Mouse (Mus musculus): ENCODE results near the gene Zfp202. TPM values are rescaled to one million over a fixed set of nuclear protein-coding genes. Genes with fewer than 3 reads are reported as not detected.

The Zfp202 gene
- polyA plus RNA-seq, 1 experiment from 2014 or later: 7.4 TPM

DNA sequence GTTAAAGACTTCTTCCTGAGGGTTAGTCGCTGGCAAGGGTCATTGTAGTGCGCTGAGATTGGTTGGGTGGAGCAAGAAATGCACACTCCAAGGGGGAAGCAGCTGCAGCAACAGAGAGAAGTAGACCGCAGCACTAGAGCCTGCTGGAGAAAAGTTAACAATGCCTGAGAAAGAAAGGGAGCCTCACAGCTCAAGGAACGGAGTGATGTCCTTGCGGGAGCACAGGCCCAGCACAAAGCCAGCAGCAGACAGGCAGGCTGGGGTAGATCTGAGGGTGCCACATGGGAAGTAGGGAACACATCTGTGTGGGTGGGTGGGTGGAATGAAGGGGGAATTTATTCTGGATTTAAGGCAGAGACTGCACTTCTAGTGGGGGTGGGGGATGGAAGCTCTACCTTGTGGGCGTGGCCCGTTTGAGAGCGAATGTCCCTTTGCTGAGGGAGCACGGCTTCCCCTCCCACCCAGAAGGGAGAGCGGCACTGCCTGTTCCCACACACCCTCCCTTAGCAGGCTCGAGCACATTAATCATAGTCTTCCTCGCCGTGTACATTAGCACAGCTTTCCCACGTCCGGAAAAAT lies 49.2 kb downstream of the Zfp202 start:
- Histone ChIP-seq H3K36me3 (no peaks in the 10 kb centered on the region), H3K4me1 (replicated peaks) (no peaks in the 10 kb centered on the region; the same call in none of the 2 replicates), H3K27ac (no peak overlapping the region), H3K4me2 (peak overlapping the region; percentile 66), H3K9ac (replicated peaks) (peak overlapping the region; percentile 48; the same call in 1 of the 2 replicates), H3K9me3 (no peaks in the 10 kb centered on the region), H3K4me3 (replicated peaks) (peak overlapping the region; percentile 42), H3K27me3 (peaks cover 33% of the 10 kb centered on the region)
- 2% methylated on average over 15 of the region's 15 CpGs for WGBS
- peak; percentile 63; the same call in 1 of the 2 replicates for ATAC-seq (ENCODE audit: insufficient number of reproducible peaks, insufficient read depth, low FRiP score, low TSS enrichment, low read depth)

DNA sequence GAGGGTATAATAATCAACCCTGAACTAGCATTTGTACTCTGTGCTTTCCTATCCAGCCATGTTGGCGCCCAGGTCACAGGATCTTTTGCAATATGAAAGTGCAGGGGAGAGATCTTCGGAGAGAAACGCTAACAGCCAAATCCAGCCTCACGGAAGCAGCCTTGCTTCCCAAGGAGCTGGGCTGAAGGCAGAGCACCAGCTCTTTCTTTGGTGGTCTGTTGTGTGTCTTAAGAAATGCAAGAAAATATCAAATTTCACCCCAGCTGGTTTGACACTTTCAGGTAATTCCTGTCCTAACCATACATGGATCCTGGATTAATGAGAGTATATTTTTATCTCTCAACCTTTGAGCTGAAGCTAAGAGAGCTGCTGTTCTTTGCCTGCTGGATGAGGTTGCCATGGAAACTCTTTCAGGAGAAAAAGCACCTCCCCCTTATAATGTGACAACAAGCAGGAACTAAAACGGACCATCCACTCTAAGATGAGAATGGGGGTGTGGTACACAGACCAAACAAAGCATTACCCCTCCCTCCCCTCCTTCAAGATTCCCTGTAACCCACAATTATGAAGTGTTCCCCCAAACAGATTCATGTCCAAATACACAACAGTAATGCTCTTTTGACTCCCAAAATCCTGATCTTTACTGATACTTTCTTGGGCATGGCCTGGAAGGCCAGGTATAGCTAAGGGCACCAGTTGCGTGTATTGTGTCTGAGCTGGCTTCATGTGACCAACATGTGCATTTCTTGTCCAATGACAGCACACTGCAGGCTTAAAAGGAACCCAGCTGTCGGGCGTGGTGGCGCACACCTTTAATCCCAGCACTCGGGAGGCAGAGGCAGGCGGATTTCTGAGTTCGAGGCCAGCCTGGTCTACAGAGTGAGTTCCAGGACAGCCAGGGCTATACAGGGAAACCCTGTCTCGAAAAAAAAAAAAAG lies 50.1 kb downstream of the Zfp202 start:
- peak overlapping the region; percentile 42 for H3K4me3 ChIP-seq (replicated peaks)
- H3K4me2 ChIP-seq: peak overlapping the region; percentile 66
- no peak; the same call in 1 of the 2 replicates for ATAC-seq (ENCODE audit: insufficient number of reproducible peaks, insufficient read depth, low FRiP score, low TSS enrichment, low read depth)
- 58% methylated on average over 13 of the region's 13 CpGs for WGBS
- H3K27me3 ChIP-seq: peaks cover 33% of the 10 kb centered on the region
- H3K27ac ChIP-seq: no peak overlapping the region
- no peaks in the 10 kb centered on the region for H3K9me3 ChIP-seq
- no peaks in the 10 kb centered on the region; the same call in none of the 2 replicates for H3K4me1 ChIP-seq (replicated peaks)
- H3K36me3 ChIP-seq: no peaks in the 10 kb centered on the region
- H3K9ac ChIP-seq (replicated peaks): peak overlapping the region; percentile 48; the same call in 1 of the 2 replicates

DNA sequence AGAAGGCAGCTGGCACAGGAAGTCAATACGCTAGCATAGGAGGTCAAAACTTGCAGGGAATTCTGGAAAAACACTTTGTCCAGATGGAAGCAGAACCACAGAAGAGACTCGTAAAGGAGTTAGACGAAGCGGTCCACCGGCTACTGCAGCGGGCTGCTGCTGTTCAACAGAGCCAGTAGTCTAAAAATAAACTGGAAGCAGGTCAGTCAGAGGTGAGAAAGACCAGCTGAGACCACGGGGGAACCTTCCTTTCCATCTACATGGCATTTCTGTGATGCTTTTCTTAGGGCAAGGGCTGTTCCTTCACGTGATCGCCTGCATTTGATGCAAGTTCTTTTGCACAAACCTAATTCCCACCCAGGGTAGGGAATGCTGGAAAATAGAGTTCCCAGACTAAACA lies 53.4 kb downstream of the Zfp202 start:
- no peak overlapping the region for H3K27ac ChIP-seq

DNA sequence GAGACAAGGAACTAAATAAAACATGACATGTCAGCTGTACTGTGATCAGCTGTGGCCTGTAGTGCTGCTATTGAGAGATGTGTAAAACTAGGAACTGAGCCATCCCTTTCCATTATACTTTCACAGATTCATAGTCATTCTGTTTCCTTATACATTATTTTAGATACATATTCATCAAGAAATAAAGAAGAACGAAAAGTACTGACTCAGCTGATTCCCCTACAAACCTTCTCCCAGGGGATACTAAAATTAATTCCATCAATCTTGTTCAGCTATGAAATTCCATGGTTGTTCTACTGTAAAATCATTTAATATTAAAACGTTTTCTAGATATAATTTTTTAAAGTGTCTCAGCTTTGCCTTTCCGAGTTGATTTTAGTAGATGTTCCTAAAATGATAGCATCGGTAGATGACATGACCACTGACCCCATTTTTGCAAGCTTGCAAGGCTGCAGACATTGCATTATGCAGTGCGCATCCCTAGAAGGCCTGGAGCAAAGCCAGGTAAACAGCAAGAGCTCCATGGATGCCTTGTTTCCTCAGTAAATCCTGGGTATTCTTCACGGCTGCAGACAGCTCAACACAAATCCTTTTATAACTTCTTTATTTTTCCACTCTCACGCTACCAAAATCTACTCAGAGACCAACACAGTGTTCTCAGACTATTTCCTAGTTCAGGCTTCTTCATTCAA lies 54.0 kb downstream of the Zfp202 start:
- no peak overlapping the region for H3K4me3 ChIP-seq (replicated peaks)
- ATAC-seq (ENCODE audit: insufficient number of reproducible peaks, insufficient read depth, low FRiP score, low TSS enrichment, low read depth): no peak

More for the DNA sequence above, 53.4 kb downstream of the Zfp202 start:
- ATAC-seq (ENCODE audit: insufficient number of reproducible peaks, insufficient read depth, low FRiP score, low TSS enrichment, low read depth): no peak
- H3K9me3 ChIP-seq: no peaks in the 10 kb centered on the region
- 60% methylated on average over 9 of the region's 9 CpGs for WGBS
- no peak overlapping the region for H3K4me2 ChIP-seq
- H3K36me3 ChIP-seq: no peaks in the 10 kb centered on the region
- H3K9ac ChIP-seq (replicated peaks): no peak overlapping the region
- H3K4me1 ChIP-seq (replicated peaks): no peaks in the 10 kb centered on the region; the same call in none of the 2 replicates
- no peak overlapping the region for H3K4me3 ChIP-seq (replicated peaks)
- H3K27me3 ChIP-seq: peaks cover 14% of the 10 kb centered on the region

DNA sequence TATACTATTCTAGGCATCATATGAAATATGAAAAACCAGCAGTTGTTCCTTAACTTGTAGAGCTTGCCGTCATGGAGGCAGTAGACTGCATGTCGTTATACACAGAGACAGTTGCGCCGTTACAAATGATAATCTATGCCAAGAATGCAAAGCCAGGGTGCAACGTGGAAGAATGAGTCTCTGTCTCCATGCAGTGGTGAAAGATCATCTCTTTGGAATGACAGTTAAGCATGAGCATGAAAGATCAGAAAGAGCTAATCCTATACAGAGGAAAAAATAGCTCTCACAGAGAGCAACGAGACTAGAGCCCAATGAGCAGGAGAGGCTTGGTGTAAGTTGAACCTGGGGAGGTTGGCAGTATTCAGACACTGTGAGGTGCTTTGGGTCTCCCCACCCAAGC lies 54.6 kb downstream of the Zfp202 start:
- Histone ChIP-seq H3K27me3 (0 out of 2 replicates have a peak, but pooled peaks cover 3% of the 10 kb centered on the region), H3K9me3 (no peaks in the 10 kb centered on the region), H3K27ac (no peak overlapping the region), H3K4me2 (no peak overlapping the region), H3K4me3 (replicated peaks) (no peak overlapping the region), H3K9ac (replicated peaks) (no peak overlapping the region), H3K36me3 (no peaks in the 10 kb centered on the region), H3K4me1 (replicated peaks) (no peaks in the 10 kb centered on the region; the same call in 1 of the 2 replicates)
- no peak for ATAC-seq (ENCODE audit: insufficient number of reproducible peaks, insufficient read depth, low FRiP score, low TSS enrichment, low read depth)
- WGBS: 83% methylated on average over 6 of the region's 6 CpGs

More for the DNA sequence above, 54.0 kb downstream of the Zfp202 start:
- Histone ChIP-seq H3K4me1 (replicated peaks) (no peaks in the 10 kb centered on the region; the same call in none of the 2 replicates), H3K36me3 (no peaks in the 10 kb centered on the region), H3K4me2 (no peak overlapping the region), H3K9me3 (no peaks in the 10 kb centered on the region), H3K9ac (replicated peaks) (no peak overlapping the region), H3K27me3 (peaks cover 7% of the 10 kb centered on the region), H3K27ac (no peak overlapping the region)
- WGBS: 87% methylated on average over 7 of the region's 7 CpGs

DNA sequence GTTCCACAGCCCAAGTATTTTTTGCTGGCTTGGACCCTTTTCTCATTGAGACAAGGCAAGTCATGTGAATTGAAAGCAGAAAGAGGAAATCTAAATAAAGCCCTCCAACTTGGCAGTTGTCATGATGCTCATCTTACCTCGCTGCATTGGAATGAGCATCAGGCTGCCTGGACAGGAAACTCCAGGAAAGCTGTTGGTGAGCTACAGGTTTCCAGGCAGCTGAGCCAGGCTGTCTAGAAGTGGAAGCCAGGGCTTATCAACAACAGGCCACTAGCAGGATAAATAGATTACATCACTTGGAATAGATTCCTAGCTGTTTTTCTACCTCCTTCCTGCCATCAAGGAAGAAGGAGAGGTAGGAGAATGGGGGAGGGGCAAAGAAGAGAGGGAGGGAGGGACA lies 57.0 kb downstream of the Zfp202 start:
- Histone ChIP-seq H3K4me1 (replicated peaks) (no peaks in the 10 kb centered on the region), H3K27ac (no peak overlapping the region), H3K9me3 (no peaks in the 10 kb centered on the region), H3K4me3 (replicated peaks) (no peak overlapping the region), H3K9ac (replicated peaks) (no peak overlapping the region), H3K27me3 (no peaks in the 10 kb centered on the region), H3K4me2 (no peak overlapping the region), H3K36me3 (no peaks in the 10 kb centered on the region)
- ATAC-seq (ENCODE audit: insufficient number of reproducible peaks, insufficient read depth, low FRiP score, low TSS enrichment, low read depth): no peak
- 79% methylated on average over 1 of the region's 1 CpGs for WGBS

DNA sequence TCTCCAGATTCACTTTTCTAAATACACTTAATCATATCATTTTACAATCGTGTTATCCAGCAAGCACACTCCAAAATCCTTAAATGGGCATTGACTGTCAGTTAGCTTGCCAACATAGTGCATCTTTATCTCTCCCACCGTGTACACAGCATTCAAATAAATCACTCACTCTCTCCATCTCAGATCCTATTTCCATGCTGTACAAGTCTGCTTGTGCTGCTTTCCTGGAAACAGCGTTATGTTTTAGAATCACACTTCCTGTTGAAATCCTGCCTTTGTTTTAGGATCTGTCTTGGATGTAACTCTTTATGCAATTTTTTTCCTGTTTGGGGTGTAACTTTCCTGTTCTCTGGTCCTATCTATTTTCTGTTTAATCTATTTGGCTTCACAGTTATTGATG lies 60.3 kb downstream of the Zfp202 start:
- WGBS: 67% methylated on average over 3 of the region's 3 CpGs
- no peak overlapping the region for H3K27ac ChIP-seq
- no peak for ATAC-seq (ENCODE audit: insufficient number of reproducible peaks, insufficient read depth, low FRiP score, low TSS enrichment, low read depth)

More for the DNA sequence above, 60.3 kb downstream of the Zfp202 start:
- Histone ChIP-seq H3K9ac (replicated peaks) (no peak overlapping the region), H3K4me1 (replicated peaks) (no peaks in the 10 kb centered on the region), H3K4me2 (no peak overlapping the region), H3K9me3 (no peaks in the 10 kb centered on the region), H3K4me3 (replicated peaks) (no peak overlapping the region), H3K36me3 (no peaks in the 10 kb centered on the region), H3K27me3 (no peaks in the 10 kb centered on the region)

Other genes starting within 250 kb of the Zfp202 start
- gene Olfr975, start 240.3 kb upstream of the Zfp202 start, polyA plus RNA-seq (2016; fragmentation: Nextera tagmentation; extraction: Ambion mirVana): not detected in 2 replicates
- gene Olfr976, start 231.2 kb upstream of the Zfp202 start, polyA plus RNA-seq (2016; fragmentation: Nextera tagmentation; extraction: Ambion mirVana): not detected in 2 replicates
- gene Olfr978, start 200.2 kb upstream of the Zfp202 start, polyA plus RNA-seq (2016; fragmentation: Nextera tagmentation; extraction: Ambion mirVana): not detected in 2 replicates
- not detected in 2 replicates for gene Olfr979, start 188.9 kb upstream of the Zfp202 start, polyA plus RNA-seq (2016; fragmentation: Nextera tagmentation; extraction: Ambion mirVana)
- gene Olfr980, start 182.7 kb upstream of the Zfp202 start, polyA plus RNA-seq (2016; fragmentation: Nextera tagmentation; extraction: Ambion mirVana): not detected in 2 replicates
- gene Olfr981, start 170.9 kb upstream of the Zfp202 start, polyA plus RNA-seq (2016; fragmentation: Nextera tagmentation; extraction: Ambion mirVana): not detected in 2 replicates
- gene Olfr982, start 118.5 kb upstream of the Zfp202 start, polyA plus RNA-seq (2016; fragmentation: Nextera tagmentation; extraction: Ambion mirVana): not detected in 2 replicates
- gene Olfr983, start 98.7 kb upstream of the Zfp202 start, polyA plus RNA-seq (2016; fragmentation: Nextera tagmentation; extraction: Ambion mirVana): not detected in 2 replicates
- gene Olfr984, start 78.1 kb upstream of the Zfp202 start, polyA plus RNA-seq (2016; fragmentation: Nextera tagmentation; extraction: Ambion mirVana): 0.04 TPM in 1 of 2 replicates, not detected in the other
- not detected in 2 replicates for gene Olfr985, start 62.1 kb upstream of the Zfp202 start, polyA plus RNA-seq (2016; fragmentation: Nextera tagmentation; extraction: Ambion mirVana)
- gene Tmem225, start 44.2 kb upstream of the Zfp202 start, polyA plus RNA-seq (2016; fragmentation: Nextera tagmentation; extraction: Ambion mirVana): not detected in 2 replicates
- not detected in 2 replicates for gene Olfr986, start 11.4 kb upstream of the Zfp202 start, polyA plus RNA-seq (2016; fragmentation: Nextera tagmentation; extraction: Ambion mirVana)
- 0.65 and 1.5 TPM in 2 replicates for gene Scn3b, start 76.9 kb downstream of the Zfp202 start, polyA plus RNA-seq (2016; fragmentation: Nextera tagmentation; extraction: Ambion mirVana)